Mouse (Mus musculus): ENCODE measurements around the gene Igsf3.

Gene Igsf3

DNA sequence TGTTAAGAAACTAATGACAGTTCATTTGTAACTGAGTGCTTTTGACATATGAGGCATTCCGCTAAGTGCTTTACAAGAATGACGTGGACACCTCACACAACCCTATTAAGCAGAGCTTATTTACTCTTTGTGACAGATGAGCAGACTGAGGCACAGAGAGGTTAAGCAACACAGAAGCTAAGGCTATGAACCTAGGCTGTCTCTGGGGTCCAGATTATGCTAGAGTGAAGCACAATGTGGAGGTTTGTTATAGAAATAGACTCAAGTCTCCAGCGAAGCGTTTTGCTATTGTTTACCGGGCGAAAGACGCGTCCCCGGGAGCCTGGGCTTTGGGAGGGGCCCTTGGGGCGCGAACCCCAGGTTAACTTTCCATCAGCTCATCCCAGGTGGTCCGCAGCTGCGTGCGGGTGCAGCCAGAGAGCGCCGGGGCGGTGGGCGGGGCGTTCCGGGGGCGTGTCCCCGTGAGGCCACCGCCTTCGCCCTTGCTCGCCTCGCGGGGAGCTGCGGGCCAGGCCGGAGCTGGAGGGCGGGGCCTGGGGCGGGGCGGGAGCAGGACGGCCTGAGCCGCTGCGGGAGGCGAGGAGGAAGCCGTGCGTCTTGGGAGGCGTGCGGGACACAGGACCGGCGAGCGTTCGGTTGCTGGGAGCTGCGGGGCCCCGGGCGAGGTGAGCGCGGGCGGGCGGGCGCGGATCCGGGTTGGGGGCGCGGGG, at the start of gene Igsf3:
Igsf3 (plus strand) TSS at position 546 of the 710 bp plus-strand sequence.
- DNase-seq, result peak; percentile 90

DNA sequence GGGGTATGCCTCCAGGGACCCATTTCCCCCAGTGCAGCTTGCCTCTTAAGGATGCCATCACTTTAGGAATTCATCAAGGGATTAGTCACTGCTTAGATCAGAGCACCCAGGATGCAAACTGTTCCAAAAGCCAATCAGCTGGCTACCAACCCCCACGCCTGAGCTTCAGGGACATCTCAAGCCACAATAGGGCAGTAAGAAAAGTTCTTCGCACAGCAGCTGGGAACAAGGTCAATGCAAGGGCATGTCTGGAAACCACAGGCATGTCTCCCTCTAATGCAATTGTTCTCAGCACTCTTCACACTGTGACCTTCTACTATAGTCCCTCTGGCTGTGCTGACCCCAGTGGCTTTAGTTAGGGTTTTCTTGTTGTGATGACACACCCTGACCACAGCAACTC, 49.6 kb upstream of the Igsf3 start:
- DNase-seq, result no peak

DNA sequence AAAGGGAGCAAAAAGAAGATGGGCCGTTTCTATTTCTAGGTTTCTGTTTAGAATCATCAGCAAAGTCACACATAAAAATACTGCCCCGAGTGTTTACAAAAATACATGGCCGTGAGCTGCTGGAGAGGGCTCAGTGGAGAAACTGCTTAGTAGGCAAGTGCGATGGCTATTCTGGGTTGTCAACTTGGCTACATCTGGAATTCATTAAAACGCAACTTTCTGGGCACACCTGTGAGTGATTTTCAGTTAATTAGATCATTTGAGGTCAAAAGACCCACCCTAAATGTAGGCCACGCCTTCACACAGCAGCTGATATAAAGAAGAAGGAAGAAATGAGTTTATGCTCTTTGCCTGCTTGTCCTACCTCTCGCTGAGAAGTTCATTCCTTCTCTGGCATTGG, 48.3 kb upstream of the Igsf3 start:
- DNase-seq, result no peak

DNA sequence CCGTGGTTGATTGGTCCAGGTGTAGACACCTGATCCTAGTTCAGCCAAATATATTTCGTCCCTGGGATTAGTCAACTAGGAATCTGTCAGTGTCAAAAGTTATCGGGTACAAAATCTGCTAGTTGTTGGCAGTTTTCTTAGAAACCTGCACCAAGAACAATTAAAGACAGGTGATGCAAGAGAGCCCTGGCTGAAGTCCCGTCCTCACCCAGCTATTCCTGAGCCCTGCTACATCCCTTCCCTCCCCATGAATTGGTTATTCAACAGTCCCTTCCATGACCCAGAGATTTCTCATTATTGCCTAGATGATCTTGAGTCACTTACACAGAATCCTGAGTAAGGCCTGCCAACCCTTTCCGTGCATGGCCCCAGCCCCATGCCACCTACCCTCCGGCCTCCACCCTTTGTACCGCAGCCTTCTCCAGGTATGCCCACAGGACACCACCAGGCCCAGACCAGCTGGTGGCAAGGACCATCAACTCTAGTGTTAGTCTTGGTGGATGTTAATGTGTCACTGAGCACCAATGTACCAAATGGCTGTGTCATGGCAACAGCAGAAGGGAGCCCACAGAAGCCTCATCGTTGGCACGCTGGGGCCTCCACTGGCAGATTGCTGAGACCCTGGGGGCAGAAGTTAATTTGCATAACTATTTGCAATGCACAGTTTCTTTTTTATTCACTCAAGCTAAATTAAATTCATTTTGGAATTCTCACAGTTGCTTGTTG, 33.5 kb upstream of the Igsf3 start:
- peak; percentile 34 for DNase-seq

DNA sequence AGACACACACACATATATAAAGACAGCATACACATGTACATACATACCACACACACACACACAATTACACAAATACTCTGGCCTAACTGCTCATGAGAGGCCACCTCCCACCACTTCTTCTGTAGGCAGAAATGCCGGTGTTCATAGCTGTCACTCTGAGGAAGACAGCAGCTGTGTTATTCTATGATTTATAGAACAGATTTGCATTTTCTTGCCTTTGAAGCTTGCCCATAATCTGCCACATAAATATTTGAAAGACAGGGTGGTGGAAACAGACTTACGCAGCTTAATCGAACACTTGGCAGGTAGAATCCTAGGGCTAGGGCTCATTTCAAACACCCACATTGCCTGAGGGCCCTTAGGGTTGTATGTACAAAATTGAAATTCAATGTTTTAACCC, 32.6 kb upstream of the Igsf3 start:
- DNase-seq, result no peak

DNA sequence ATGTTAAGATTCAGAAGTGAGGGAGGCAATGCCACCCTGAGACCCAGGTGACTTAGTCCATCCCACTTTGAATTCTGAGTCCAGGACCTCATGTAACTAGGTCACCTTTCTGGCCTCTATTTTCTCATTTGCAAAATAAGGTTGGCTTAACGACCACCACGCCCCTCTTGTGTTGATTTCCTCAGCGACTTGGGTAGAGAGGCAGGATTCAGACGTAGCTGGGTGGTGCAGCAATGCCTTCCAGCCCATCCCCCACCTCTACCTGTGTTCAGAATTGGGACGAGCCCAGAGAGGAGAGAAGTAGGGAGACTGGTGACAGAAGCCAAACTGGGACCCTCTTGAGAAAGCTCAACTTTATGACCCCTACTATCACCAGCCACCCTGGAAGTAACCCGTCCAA, 31.6 kb upstream of the Igsf3 start:
- DNase-seq, result no peak

DNA sequence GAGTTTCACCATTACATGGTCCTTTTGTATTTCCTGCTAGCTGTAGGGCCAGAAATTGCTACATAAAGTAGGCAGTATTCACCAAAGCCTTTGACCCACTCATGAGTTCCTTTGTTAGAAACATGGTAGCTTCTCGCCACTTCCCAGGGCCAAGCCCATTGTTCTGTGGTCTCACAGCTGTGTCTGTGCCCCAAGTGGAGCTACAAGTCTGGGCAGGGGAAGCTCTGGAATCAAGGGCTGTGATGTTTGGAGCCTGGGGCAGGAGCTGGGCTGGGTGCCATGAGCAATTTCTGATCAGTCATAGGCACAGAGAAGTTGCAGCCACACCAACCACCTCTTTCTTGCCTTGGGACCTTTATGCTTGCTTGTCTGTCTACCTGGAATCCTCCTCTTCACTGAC, 30.1 kb upstream of the Igsf3 start:
- no peak for DNase-seq

DNA sequence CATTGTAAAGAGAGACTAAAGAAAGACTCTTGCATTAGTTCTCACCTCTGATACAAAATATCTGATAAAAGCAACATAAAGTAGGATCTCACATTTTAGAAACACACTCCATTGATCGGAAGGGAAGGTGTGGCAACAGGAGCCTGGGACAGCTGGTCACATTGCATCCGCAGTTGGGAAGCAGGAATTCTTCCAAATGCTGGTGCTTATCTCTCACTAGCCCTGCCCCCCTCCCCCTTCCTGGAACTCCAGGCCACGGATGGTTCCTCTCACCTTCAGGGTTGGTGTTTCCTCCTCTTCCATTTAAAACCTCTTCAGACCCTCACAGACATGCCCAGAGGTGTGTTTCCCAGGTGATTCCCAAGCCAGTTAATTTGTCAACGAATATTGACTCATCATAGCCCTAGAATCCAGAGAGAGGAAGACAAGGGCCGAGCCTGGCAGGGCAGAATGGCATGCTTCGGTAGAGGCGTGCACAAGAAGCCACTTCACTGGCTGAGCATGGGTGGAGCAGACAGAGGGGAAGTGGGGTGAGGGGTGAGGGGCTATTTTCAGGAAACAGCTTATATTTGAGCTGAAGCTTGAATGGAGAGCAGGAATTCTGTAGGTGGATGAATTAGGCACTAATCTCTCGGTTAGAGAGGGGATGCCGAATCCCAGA, 28.3 kb upstream of the Igsf3 start:
- DNase-seq, result no peak

DNA sequence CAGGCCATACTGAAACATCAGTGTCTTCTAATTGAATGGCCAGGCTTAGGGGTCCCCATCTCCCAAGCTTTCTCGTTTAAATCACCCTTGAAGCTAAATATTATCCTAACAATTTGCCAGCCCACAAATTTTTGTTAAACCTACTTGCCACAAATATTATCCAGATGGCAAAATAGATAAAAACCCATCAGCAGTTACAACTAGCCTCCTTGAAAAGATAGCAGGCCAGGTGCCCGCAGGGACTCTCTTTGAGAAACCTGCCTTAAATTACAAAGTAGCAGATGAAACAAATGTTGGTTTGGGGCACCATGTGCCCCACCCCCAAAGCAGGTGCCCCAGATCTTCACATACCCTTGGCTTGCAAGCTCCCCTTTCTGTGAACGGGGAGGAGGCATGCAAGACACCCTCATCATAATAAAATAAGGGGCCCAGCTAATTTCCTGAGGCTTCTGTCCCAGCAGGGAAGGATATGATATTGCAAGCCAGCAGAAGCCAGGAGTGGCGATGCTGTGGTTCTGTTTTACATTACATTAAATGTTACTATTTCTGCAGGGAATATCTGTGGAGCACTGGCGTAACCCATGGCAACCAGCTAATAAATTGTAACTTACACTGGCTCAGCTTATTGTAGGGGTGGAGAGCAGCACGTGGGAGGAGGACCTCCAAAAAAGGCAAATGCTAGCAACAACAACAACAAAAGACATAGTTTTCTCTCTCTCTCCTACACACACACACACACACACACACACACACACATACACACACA, 27.2 kb upstream of the Igsf3 start:
- DNase-seq, result no peak

DNA sequence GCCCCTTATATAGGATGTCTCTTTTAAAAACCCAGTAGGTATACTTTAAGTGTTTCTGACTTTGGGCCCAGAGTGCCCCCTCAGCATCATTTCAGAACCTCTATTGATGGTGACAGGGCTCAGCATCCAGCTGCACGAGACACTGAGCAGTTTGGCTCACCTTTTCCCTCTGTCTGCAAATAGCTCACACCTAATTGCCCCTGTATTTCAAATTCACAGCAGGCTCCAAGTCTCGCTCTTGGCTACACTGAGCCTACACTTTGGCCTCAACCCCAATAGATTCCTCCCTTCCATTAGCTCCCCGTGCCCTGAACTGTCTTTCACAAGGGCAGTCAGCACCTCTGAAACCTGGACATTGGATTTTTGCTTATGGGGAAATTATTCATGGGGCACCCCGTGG, 26.5 kb upstream of the Igsf3 start:
- DNase-seq, result no peak

DNA sequence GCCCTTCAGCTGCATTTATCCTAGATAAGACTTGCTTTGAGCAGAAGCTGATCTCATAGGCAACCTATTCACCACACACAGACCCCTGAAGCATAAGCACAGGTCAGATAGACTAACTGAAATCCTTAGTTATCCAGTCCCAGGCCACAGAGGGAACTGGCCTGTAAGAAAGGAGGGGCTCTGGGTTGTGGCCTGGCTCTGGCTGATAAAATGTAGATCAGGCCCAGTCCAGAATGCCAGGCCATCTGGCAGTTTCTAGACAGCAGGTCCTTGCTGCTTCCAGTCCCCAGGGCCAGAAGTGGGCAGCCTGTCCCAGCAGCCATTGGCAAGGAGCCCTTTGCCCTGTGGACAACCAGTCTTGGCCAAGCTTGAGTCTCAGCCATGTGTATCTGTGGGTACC, 22.4 kb upstream of the Igsf3 start:
- no peak for DNase-seq

DNA sequence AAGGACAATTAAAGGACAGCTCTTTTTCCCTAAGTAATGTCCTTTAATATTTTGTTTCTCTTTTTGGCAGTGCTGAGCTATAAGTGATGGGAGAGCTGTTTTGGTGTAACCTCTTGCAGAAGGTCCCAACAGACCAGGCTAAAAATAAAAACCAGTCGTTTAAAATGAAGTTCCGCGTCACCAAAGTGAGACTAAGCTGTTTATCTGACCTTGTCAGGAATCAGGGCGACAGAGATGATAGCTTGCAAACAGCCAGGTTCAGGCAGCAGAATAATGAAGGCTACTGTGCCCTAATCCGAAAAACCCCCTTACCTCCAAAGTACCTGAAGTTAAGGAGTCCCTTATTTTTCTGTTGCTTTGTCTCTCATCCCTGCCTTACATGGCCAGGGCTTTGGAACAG, 21.2 kb upstream of the Igsf3 start:
- DNase-seq, result no peak

DNA sequence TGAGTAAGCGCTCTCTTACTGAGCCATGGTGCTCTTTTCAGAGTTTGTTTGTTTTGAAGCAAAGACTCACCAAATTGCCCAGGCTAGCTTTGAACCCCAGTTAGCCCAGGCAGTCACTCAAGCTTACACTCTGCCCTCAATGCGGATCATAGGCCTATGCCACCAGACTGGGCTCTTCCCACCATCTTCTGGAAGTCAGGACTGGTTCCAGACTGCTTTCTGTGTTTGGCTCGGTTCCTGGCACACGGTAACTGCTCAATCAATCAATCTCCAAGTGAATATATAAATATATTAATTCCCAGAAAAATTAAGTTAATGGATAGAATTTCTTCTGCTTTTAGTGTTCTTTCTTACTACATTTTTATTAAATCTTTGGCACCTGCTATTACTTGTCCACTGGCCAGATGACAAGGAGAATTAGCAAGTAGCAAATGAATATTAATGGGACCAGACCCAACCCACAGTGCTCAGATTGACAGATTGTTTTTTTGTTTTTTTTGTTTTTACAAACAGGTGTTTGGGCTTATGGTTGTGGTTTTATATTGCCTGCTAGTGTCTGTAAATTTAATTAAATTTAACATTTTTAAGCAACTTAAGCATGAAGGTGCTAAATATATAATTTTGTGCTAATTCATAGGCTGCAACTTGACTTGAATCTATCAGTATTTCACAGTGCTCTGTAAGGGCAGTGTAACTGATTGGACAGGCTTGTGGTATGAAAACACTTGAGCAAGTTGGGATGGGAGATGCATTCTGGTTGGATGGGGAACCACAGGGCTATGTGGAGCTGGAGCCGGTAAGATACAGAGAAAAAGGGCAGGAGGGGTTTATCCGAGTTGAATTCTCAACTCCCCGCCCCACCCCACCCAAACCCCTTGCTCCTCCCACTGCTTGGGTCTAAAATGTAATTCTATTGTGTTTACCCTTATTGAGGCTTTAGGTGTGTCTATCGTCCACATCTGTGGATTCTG, 20.0 kb upstream of the Igsf3 start:
- DNase-seq, result no peak

DNA sequence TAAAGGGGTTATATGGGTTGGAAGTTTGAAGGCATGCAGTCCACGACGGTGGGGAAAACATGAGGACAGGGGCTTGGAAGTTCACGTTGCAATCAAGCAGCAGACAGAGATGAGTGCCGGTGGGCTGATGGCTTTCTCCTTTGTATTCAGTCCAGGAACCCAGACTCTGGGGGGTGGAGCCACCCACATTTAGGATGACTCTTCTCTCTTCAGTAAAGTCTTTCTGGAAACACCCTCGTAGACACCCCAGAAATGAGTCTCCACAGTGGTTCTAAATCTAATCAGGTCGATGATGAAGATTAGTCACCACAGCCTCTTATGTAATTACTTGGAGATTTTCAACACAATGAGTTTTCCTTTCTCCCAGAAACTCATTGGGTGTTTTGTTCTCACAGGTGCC, 16.1 kb upstream of the Igsf3 start:
- no peak for DNase-seq

DNA sequence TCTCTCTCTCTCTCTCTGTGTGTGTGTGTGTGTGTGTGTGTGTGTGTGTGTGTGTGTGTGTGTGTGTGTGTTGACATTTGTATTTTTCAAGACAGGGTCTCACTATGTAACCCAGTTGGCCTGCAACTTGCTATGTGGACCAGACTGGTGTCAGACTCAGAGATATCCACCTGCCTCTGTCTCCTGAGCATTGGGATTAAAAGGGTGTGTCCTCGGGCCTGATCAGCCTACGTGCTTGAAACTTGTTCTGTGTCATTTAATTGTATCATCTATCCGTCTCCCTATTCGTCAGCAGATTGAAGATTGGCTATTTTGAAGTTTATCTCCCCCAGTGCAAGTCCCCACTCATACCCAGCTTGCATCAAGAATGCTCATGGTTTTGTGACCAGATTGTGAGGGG, 14.5 kb upstream of the Igsf3 start:
- DNase-seq, result no peak

DNA sequence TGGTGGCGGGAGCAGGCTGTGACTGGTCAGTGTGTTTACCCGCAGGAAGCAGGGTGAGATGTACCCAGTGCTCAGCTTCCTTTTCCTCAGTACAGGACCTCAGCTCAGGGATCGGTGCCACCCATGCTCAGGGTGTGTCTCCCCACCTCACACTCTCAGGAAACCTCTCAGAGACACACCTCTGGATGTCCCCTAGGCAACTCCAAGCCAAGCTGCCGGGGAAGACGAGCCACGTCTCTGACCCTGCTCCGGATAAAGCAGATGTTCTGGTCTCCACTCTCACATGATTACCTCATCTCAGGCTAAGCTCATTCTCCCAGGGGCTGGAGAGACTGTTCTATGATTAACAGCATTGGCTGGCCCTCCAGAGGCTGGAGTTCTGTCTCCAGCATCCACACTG, 13.3 kb upstream of the Igsf3 start:
- no peak for DNase-seq

DNA sequence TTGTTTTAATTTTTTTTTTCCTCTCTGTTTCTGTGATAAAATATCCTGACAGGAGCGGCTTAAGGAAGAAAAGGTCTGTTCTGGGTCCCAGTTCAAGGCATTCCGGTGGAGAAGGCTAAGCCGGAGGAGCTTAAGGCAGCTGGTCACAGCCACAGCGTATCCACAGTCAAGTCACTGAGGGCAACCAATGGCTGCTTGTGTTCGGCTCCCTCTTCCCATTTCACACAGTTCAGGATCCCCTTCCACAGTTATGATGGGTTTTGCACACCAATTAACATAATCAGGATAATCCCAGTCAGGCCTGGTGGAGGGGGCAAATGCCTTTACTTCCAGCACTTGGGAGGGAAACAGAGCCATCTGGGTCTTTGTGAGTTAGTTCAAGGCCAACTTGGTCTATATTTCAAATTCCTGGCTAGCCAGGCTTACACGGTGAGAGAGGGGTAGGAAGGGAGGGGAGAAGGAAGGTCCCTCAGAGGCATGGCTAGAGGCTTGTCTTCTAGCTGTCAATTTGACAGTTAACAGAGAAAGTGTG, 11.7 kb upstream of the Igsf3 start:
- no peak for DNase-seq

DNA sequence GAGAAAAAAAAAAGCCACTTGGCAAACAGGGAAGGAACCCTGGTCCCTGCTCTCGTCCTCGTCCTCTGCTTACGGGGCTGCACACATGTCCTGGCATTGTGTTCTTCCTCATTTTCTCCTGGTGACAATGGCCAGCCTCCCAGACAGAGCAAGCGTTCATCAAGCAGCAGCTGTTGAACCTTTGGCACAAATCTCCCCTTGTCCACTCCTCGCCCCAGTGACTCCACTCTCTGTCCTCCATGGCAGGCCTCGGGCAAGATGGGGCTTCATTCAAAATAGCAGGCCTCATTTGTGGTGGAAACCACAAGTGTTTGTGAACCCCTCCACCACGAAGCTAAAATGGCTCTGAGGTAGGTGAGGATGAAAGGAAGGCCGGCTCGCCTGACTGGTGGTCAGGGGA, 11.0 kb upstream of the Igsf3 start:
- DNase-seq, result no peak

DNA sequence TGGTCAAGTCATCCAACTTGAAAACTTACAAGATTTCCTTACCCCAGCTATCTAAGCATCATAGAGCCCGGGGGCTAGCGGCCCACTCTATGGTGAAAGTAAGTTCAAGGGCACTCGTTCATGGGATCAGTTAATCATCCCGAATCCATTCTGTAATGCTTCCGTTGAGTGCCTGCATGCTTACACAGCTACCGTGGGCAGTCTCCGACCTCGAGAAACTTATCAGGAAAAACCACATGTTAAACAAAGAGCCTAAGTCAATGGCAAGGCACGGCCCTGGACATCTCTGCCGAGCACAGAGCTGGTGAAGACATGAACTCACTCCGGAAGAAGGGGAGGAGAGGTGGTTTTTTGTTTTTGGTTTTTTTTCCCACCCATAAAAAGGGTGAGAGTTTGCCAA, 9.5 kb upstream of the Igsf3 start:
- no peak for DNase-seq

DNA sequence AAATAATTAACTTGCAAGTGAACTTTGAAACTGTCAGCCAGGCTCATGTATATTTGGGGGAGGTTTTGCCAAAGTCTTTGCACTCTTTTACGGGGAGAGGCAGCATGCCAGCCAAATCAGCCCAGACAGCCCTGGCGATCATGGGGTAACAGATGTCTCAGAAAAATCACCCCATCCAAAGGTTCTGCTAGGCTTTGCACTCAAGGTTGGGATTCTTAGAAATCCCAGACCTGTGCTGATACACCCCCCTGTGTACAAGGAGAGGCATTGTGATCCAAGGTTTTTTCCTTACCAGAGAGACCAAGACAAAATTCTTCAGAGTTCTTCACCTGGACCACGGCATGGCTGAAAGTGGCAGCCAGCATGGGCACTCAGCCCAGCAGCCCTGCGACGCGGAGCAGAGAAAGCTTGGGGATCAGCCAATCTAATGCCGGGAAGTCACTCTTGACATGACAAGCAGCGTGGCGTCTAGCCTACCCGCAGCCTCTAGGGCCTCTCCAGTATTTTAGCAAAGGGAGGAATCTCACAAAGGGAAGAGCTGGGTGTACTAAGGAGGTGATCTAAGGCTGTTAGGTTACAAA, 7.5 kb upstream of the Igsf3 start:
- peak; percentile 37 for DNase-seq

DNA sequence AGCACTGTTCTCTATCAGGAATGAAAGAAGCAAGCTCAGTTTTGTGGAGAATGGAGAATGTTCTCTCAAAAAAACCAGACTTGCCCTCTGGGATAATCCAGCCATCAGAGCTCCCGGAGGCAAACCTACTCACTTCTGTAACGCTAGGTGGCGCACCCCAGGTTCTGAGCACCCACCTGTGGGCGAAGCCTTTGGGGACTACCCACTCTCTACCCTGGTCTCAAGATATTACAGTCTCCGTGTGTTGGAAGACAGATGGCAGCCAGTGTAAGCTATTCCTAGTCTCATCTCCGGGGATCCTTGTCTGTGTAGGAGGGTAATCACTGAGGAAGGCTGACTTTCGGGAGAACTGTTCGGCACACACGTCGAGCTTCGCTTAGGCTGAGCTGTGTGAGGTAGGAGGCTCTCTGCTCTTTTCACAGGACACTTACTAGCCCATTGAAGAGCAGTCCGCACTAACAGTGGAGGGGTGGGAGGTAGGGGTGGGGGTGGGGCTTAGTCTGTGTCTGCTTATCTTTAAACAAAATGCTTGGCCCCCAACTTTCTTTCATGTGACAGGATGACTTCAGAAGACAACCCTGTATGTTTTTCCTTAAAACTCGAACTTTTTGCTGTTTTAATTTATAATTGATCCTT, 4.4 kb upstream of the Igsf3 start:
- DNase-seq, result peak; percentile 70
